Mouse (Mus musculus) kidney, embryonic 16.5 days (tissue): ENCODE measurements around the gene Acvr2b. TPM values are rescaled to one million over a fixed set of nuclear protein-coding genes. Genes with fewer than 3 reads are reported as not detected.

Experiments used
- ATAC-seq: fragments of 200-750 bp; cut with Nextera tagmentation; 2 replicates; pipeline ENCODE4 v1.8.0; 2017; ENCODE audit warnings: moderate TSS enrichment; ENCODE audit not compliant: low FRiP score, low TSS enrichment
- H3K27ac ChIP-seq: fragments of 300-500 bp; sonication (generic); 2 replicates; pipeline ENCODE4 v1.5.1; 2014; ENCODE audit warnings: low read length
- H3K27me3 ChIP-seq: fragments of 300-500 bp; sonication (generic); 2 replicates; pipeline ENCODE4 v1.6.1; 2014; ENCODE audit warnings: low read length, control low read depth, mixed read lengths; ENCODE audit not compliant: insufficient read depth
- H3K36me3 ChIP-seq: fragments of 300-500 bp; sonication (generic); 2 replicates; pipeline ENCODE4 v1.6.1; 2014; ENCODE audit warnings: low read length, control low read depth, mixed read lengths; ENCODE audit not compliant: insufficient read depth
- H3K4me1 ChIP-seq: fragments of 300-500 bp; sonication (generic); 2 replicates; pipeline ENCODE4 v1.6.1; 2014; ENCODE audit warnings: low read length, control low read depth, mixed read lengths; ENCODE audit not compliant: insufficient read depth
- H3K4me2 ChIP-seq: fragments of 300-500 bp; sonication (generic); replicated peaks from 2 replicates; pipeline ENCODE4 v1.6.1; 2014; ENCODE audit warnings: low read depth, low read length
- H3K4me3 ChIP-seq: fragments of 300-500 bp; sonication (generic); 2 replicates; pipeline ENCODE4 v1.5.1; 2014; ENCODE audit warnings: mild to moderate bottlenecking, low read length
- H3K9ac ChIP-seq: fragments of 300-500 bp; sonication (generic); replicated peaks from 2 replicates; pipeline ENCODE4 v1.6.1; 2014; ENCODE audit warnings: low read length
- H3K9me3 ChIP-seq: fragments of 300-500 bp; sonication (generic); 2 replicates; pipeline ENCODE4 v1.6.1; 2016; ENCODE audit warnings: low read length, control low read depth
- WGBS: fragments of 180-500 bp; shearing (Covaris S2); extraction: QIAGEN DNeasy Blood & Tissue Kit; methylation state at CpG from one replicate; pipeline ENCODE4 v1.1.7; 2014; 5-methylcytosine and 5-hydroxymethylcytosine counted together
- polyA plus RNA-seq: library from polyadenylated mRNA; unstranded; fragments of >200 nt; fragmentation: Nextera tagmentation; extraction: Ambion mirVana; gene quantifications from 2 replicates; pipeline ENCODE4 v1.2.1, GENCODE M21; 2015

Gene Acvr2b
- polyA plus RNA-seq, 1 experiment from 2014 or later = 23.6 TPM

GRCm38 (mm10) chr9:119371251-119371650 is 30.7 kb upstream of the Acvr2b start:
- no peak for ATAC-seq
- no peak overlapping the region for H3K4me3 ChIP-seq
- H3K9ac ChIP-seq = no peak overlapping the region
- H3K27ac ChIP-seq = no peak overlapping the region
- H3K36me3 ChIP-seq = no peaks in the 10 kb centered on the region
- no peaks in the 10 kb centered on the region for H3K27me3 ChIP-seq
- no peak overlapping the region for H3K4me2 ChIP-seq
- WGBS = 58% methylated on average over 4 of the region's 4 CpGs
- H3K9me3 ChIP-seq = no peaks in the 10 kb centered on the region
- no peaks in the 10 kb centered on the region for H3K4me1 ChIP-seq

DNA sequence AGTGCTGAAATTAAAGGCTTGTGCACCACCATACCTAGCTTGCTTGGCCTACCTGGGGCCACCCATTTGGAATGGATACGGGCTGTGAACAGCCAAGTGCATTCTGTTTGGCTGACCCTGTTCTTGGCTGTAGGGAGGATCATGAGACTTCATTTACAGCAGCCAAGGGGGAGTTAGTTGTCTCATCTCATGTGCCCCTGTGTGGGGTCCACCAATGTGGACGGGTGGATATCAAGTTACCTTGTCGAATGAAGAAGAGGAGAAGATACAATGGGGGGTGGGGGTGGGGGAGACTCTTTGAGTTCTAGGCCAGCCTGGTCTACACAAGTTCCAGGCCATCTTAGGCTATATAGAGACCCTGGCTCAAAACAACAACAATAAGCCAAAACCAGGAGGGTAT is 26.9 kb upstream of the Acvr2b start:
- Histone ChIP-seq H3K36me3 (peaks cover 6% of the 10 kb centered on the region; the same call in 1 of the 2 replicates), H3K27me3 (no peaks in the 10 kb centered on the region), H3K27ac (no peak overlapping the region), H3K4me3 (no peak overlapping the region), H3K9me3 (no peaks in the 10 kb centered on the region), H3K4me2 (no peak overlapping the region), H3K9ac (no peak overlapping the region), H3K4me1 (no peaks in the 10 kb centered on the region)
- no peak for ATAC-seq
- 47% methylated on average over 3 of the region's 3 CpGs for WGBS

- Histone ChIP-seq H3K36me3 (peaks cover 6% of the 10 kb centered on the region; the same call in 1 of the 2 replicates), H3K27me3 (no peaks in the 10 kb centered on the region), H3K4me2 (no peak overlapping the region), H3K27ac (no peak overlapping the region), H3K4me3 (no peak overlapping the region), H3K9me3 (no peaks in the 10 kb centered on the region), H3K4me1 (no peaks in the 10 kb centered on the region), H3K9ac (no peak overlapping the region)
- 57% methylated on average over 6 of the region's 6 CpGs for WGBS
- no peak for ATAC-seq
These were observed 26.4 kb upstream of the Acvr2b start for GRCm38 (mm10) chr9:119375556-119375955.

- ATAC-seq = no peak
- H3K4me3 ChIP-seq = no peak overlapping the region
- H3K27me3 ChIP-seq = no peaks in the 10 kb centered on the region
- H3K9me3 ChIP-seq = no peaks in the 10 kb centered on the region
- no peak overlapping the region for H3K4me2 ChIP-seq
- 86% methylated on average over 4 of the region's 4 CpGs for WGBS
- H3K36me3 ChIP-seq = peaks cover 6% of the 10 kb centered on the region; the same call in 1 of the 2 replicates
- no peaks in the 10 kb centered on the region for H3K4me1 ChIP-seq
- H3K27ac ChIP-seq = no peak overlapping the region
- H3K9ac ChIP-seq = no peak overlapping the region
These were observed 23.7 kb upstream of the Acvr2b start for GRCm38 (mm10) chr9:119378231-119378630.

DNA sequence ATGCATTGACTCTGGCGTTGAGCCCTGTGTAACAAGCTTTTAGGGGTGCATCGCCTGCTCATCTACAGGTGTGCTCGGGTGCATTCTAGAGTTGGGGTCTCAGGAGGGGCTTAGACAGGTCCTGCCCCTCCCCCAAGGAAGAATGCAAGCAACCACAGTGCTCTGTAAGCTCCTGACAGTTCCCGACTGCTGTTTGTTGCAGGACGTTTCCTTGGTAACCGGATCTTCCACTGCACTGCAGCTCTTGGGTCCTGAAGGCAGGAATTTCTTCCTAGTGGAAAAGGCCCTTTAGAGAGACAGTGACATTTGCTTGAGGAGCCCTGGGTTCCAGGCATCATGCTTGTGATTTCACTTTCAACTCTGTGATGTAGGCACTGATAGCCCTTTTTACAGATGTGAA is 19.3 kb upstream of the Acvr2b start:
- H3K27ac ChIP-seq = no peak overlapping the region
- 67% methylated on average over 6 of the region's 6 CpGs for WGBS

DNA sequence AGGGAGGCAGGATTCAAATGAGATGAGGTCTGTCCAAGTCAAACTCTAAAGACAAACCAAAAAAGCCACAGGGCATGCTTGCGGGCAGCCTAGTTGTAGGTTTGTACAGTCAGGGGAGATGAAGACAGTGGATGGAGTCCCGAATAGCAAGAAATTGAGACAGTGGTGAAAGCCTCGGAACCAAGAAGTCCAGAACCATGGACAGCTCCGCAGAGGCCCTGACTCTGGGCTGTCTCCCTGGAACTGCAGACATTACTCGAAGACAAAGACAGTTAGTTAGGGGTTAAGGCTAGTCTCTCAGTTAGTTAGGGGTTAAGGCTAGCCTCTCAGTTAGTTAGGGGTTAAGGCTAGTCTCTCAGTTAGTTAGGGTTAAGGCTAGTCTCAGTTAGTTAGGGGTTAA is 13.0 kb upstream of the Acvr2b start:
- Histone ChIP-seq H3K9me3 (no peaks in the 10 kb centered on the region), H3K9ac (no peak overlapping the region), H3K4me1 (no peaks in the 10 kb centered on the region), H3K36me3 (0 out of 2 replicates have a peak, but pooled peaks cover 5% of the 10 kb centered on the region), H3K4me2 (no peak overlapping the region), H3K4me3 (no peak overlapping the region), H3K27me3 (no peaks in the 10 kb centered on the region), H3K27ac (no peak overlapping the region)
- no peak for ATAC-seq
- WGBS = 47% methylated on average over 5 of the region's 5 CpGs

More for the DNA sequence above, 19.3 kb upstream of the Acvr2b start:
- Histone ChIP-seq H3K9ac (no peak overlapping the region), H3K36me3 (peaks cover 11% of the 10 kb centered on the region; the same call in 1 of the 2 replicates), H3K4me3 (no peak overlapping the region), H3K4me1 (no peaks in the 10 kb centered on the region), H3K27me3 (no peaks in the 10 kb centered on the region), H3K4me2 (no peak overlapping the region), H3K9me3 (no peaks in the 10 kb centered on the region)
- ATAC-seq = no peak

DNA sequence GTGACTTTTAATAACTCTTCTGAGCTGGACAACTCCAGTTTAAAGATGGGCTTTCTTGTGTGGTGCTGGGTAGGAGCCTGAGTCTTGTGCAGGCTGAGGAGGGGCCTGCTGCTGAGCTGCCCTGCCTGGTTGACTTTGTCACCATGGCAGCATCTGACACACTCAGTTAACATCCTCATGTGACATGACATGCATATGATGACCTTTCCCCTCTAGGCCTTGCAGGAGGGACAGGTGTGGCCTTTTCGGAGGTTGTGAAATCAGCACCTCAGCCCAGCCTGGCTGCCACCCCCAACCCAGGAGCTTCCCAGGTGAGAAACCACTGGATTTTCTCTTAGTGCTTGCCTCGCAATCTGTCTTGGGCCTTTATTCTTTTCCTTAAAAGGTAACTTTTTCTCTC is 11.7 kb upstream of the Acvr2b start:
- H3K9ac ChIP-seq = no peak overlapping the region
- ATAC-seq = no peak
- H3K9me3 ChIP-seq = no peaks in the 10 kb centered on the region
- no peak overlapping the region for H3K27ac ChIP-seq
- H3K4me1 ChIP-seq = no peaks in the 10 kb centered on the region
- H3K4me3 ChIP-seq = no peak overlapping the region
- H3K27me3 ChIP-seq = no peaks in the 10 kb centered on the region
- 0 out of 2 replicates have a peak, but pooled peaks cover 5% of the 10 kb centered on the region for H3K36me3 ChIP-seq
- no peak overlapping the region for H3K4me2 ChIP-seq
- WGBS = 95% methylated on average over 2 of the region's 2 CpGs

- Histone ChIP-seq H3K4me3 (no peak overlapping the region), H3K36me3 (no peaks in the 10 kb centered on the region), H3K27ac (no peak overlapping the region), H3K4me1 (no peaks in the 10 kb centered on the region), H3K9me3 (no peaks in the 10 kb centered on the region), H3K27me3 (no peaks in the 10 kb centered on the region), H3K4me2 (no peak overlapping the region), H3K9ac (no peak overlapping the region)
- no peak for ATAC-seq
- 83% methylated on average over 1 of the region's 1 CpGs for WGBS
These were observed 7.1 kb upstream of the Acvr2b start for GRCm38 (mm10) chr9:119394808-119395207.

DNA sequence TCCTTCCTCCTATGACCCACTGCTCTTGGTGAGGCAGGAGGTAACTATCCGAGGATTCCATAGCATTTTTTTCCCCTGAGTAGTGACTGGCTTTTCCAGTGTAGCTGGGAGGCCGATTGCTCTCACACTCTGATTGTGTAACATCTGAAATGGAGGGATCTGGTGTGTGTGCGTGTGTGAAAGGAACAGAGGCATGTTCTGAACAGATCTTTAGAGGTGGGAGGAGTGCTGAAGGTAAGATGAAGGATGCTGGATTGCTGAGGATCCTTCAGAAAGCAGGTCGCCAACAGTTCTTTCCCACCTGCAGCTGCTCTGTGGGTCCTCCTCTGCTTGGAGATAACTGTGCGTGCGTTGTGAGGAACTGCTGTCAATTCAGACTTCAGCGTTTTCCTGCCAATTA is 567 bp upstream of the Acvr2b start:
- H3K4me2 ChIP-seq = peak overlapping the region; percentile 96
- peaks cover 25% of the 10 kb centered on the region for H3K4me1 ChIP-seq
- peak overlapping the region; percentile 58 for H3K9ac ChIP-seq
- H3K36me3 ChIP-seq = no peaks in the 10 kb centered on the region
- H3K9me3 ChIP-seq = no peaks in the 10 kb centered on the region
- WGBS = 2% methylated on average over 7 of the region's 7 CpGs
- peak overlapping the region; percentile 88 for H3K4me3 ChIP-seq
- no peaks in the 10 kb centered on the region for H3K27me3 ChIP-seq
- H3K27ac ChIP-seq = no peak overlapping the region; the same call in 1 of the 2 replicates
- no peak; the same call in 1 of the 2 replicates for ATAC-seq

DNA sequence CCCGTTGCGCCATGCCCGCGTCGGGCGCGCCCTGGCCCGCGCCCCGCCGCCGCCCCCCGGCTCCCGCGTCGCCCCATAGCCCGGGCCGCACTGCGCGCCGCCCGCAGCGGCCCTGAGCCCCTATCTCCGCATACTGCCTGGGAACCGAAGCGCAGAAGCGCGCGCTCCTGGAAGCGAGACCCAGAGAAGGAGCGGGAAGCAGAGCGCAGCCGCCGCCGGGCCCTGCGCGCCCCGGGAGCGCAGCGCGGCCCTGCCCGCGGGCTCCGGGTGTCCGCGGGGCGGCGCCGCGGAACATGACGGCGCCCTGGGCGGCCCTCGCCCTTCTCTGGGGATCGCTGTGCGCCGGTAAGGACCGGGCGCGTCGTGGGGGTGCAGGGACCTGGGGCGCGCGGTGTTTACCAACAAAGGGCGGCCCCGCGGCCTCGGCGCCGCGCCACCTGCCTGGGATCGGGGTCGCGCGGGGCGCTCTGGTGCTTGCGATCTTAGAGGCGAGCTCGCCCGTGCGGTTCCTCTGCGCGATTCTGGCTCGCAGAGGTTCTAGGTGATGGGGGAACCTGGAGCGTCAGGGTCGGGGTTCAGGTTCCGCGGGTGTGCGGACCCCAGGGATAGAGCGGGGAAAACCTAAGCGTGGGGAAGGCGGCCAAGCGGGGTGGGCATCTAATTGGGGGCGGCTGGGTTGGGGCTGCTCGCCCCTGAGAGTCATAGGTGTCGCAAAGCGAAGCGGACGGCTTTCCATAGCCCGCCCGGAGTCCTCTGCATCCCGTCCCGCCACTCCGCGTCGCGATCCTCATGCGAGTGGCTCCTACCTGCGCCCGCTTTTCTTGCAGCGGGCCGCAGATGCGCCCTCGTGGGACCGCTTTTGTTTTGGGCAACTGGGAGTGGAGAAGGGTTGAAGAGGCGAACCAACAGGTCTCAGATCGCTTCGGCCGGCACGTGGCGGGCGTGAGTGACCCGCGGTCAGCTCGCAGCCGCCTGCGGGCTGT is 626 bp downstream of the Acvr2b start:
- H3K4me2 ChIP-seq = peak overlapping the region; percentile 96
- WGBS = under 1% methylated on average over 110 of the region's 127 CpGs
- peak; percentile 78; the same call in 1 of the 2 replicates for ATAC-seq
- no peaks in the 10 kb centered on the region; the same call in 1 of the 2 replicates for H3K36me3 ChIP-seq
- H3K27ac ChIP-seq = peak overlapping the region; percentile 97
- peaks cover 31% of the 10 kb centered on the region for H3K4me1 ChIP-seq
- H3K27me3 ChIP-seq = no peaks in the 10 kb centered on the region
- peak overlapping the region; percentile 100 for H3K9ac ChIP-seq
- H3K4me3 ChIP-seq = peak overlapping the region; percentile 88
- no peaks in the 10 kb centered on the region for H3K9me3 ChIP-seq
